ENCODE assay signal across 16 mouse cellular contexts in the genomic region with DNA sequence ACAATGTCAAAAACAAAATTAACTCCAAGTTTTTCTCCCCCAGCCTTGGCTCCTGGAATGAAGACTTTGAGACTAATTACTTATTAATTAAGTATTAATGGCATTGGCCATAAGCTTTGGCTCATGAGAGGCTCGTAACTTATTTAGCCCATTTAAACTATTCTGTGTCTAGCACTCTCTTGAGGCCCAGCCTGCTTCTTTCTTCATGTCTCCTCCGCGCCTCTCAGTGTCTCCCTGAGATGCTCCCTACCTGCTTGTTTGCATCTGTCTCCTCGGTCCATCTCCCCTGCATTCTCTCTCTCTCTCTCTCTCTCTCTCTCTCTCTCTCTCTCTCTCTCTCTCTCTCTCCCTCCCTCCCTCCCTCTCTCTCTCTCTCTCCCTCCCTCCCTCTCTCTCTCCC.
"Had no signal": no experiment of that assay in that cellular context is flagged by ENCODE, and none has a peak within 500 bp of the region (broad histone marks: within the 10 kb centered on the region; RNA-seq: fewer than 3 reads in every experiment).

No protein-coding gene starts in this region.

- H3K27ac ChIP-seq: neural tube, embryonic 12.5 days; neural tube, embryonic 13.5 days; stomach, embryonic 15.5 days; stomach, postnatal 0 days had no signal

- H3K4me2 ChIP-seq: neural tube, embryonic 12.5 days; neural tube, embryonic 13.5 days; stomach, embryonic 15.5 days had no signal

- H3K9me3 ChIP-seq: neural tube, embryonic 12.5 days; neural tube, embryonic 13.5 days; stomach, embryonic 15.5 days had no signal

- DNase-seq: retina, postnatal 1 day; right cerebral cortex, adult 18-20 months; right cerebral cortex, postnatal 14 days; right cerebral cortex, postnatal 25 days; right cerebral cortex, postnatal 4 days; spleen, adult 18-20 months; thymus, adult 18-20 months; thymus, adult 2 months; thymus, postnatal 14 days; thymus, postnatal 25 days; thymus, postnatal 36 days; thymus, postnatal 4 days had no signal

- H3K4me1 ChIP-seq: neural tube, embryonic 12.5 days; neural tube, embryonic 13.5 days; stomach, embryonic 15.5 days had no signal

- H3K27me3 ChIP-seq: neural tube, embryonic 12.5 days; neural tube, embryonic 13.5 days; stomach, embryonic 15.5 days had no signal

- H3K9ac ChIP-seq: neural tube, embryonic 12.5 days; neural tube, embryonic 13.5 days; stomach, embryonic 15.5 days had no signal

- H3K4me3 ChIP-seq: neural tube, embryonic 12.5 days; neural tube, embryonic 13.5 days; stomach, embryonic 15.5 days had no signal
